Mouse (Mus musculus): Measurements from ENCODE around the gene Cdc42se1. TPM values are rescaled to one million over a fixed set of nuclear protein-coding genes. Genes with fewer than 3 reads are reported as not detected.

Cdc42se1 gene
- 66.2 and 87.2 TPM in 2 replicates for polyA plus RNA-seq (2021; fragmentation: Nextera tagmentation)
- long read RNA-seq, experiment 1, transcript Cdc42se1-201 (5 exons, 2,805 nt) = major isoform, 60 of 80 reads
- long read RNA-seq, experiment 1, partial matches to known transcripts = 6 of 80 reads
- long read RNA-seq, experiment 1, other reads (novel, unspliced or antisense) = 14 of 80 reads
- long read RNA-seq, experiment 2, transcript Cdc42se1-201 (5 exons, 2,805 nt) = major isoform, 320 of 367 reads
- long read RNA-seq, experiment 2, partial matches to known transcripts = 44 of 367 reads
- long read RNA-seq, experiment 2, other reads (novel, unspliced or antisense) = 3 of 367 reads

DNA sequence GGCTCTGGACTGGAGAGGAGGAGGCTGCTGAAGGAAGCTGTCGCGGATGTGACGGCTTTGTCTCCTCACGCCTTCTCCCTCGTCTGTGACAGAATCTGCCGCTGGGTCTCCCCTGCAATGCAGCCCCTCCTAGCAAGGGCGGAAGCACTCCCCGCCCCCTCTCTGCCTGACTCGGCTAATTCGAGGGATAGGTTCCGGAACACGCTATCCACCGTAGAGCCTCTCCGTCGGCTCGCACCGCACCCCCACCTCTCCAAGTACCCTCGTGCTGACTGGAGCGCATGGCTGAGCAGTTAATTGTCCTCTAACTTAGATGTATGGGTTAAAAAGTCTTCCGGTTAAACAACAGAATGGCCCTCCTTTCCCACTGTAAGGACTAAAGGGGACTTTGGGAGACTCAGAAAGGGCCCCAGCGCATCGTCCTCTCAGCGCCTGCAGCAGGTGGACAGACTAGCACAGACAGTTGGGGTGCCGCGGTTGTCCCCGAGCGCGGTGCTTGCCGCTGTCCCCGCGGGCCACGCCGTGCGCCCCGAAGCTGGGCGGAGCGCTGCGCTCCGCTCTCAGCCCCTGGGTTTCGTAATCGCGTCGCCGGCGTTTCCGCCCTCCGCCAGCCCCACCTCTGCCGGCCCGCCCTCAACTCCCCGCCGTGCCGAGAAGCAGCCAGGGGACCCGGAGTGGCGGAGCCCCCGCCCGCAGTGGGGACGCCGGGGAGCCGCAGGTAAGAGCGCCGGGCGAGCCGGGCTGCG is at the start of gene Cdc42se1:
TSS of gene Cdc42se1 (plus strand) at position 585 of the 746 bp plus-strand sequence.

DNA sequence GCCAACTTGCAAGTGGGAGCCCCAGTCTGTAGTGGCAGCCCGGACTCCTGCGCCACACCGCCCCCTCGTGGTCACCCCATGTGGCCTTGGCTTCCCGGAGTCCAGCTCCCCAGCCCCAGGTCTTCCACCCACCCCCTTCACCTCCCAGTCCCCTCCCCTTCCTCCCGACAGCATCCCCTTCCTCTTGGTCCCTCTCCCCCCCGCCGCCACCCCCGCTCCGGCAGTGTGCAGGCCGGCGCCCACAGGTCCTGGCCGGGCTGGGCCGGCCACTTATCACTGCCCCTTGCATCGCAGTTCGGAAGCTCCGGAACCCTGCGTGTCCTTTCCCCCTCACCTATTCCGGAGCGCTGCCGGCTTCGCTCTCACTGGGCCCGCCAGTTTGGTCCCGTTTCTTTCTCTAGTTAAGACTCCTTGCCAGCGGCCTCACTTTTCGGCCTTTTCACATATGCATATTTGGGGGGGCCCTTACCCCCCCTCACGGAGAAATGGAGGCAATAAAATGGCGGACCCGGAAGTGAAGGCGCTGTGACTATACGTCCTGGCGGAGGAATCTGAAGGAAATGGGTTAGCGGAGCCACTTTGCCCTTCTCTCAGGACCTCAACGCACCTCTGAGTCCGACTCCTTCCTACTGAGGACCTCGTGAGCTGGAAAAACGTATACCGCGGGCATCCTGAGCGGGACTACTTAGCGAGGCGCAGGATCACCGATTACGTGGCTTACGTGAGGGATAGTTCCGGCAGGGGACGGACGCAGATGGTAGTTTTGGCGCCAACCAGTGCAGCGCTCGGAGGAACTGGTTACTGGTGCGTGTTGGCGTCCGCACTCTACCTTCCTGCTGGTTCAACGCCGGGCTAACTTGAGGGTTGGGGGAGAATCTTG is 11.0 kb upstream of the Cdc42se1 start, which contains the start of gene Gabpb2:
TSS of gene Gabpb2 (minus strand) at position 662 of the 880 bp plus-strand sequence.

DNA sequence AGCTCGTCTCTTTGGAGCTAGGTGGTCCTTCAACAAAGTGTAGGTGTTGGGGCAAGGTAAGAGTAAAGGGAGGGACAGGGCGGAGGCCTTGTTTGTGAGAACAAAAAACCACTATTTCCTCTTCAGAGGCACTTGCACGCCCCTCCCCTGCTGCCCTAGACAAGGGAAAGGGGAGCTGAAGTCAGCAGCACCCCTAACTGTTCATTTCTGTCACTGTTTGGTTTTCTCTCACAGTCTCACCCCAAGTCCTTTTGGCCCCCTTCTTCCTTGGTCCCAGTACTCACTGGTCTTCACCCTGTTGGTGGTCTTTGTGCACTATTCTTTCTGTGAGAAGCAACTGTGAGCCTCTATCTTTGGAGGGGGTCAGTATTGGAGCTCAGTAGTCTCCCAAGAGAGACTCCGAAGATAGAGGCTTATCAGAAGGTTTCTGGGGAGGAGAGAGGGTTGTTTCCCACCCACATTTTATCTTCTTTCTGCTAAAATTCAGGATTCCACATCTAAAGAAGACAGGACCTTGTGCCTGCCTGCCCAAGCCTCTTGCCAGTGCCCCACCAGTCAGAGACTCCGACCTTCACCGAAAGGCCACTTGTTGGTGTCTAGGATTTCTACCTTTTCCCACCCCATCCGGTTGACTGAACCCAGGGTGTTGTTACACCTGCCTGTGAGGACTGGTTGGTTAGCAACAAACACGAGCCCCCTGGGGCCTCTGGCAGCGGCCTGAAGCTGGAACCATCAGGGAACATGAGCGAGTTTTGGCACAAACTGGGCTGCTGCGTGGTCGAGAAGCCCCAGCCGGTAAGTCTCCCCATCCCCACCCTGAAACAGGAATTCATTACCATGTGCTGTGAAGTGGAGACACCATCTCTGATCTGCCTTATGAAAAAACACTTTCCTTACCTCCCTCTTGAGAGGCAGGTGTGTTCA is 3.0 kb downstream of the Cdc42se1 start, which contains the start of gene Mllt11:
TSS of gene Mllt11 (minus strand) at position 874 of the 924 bp plus-strand sequence.

DNA sequence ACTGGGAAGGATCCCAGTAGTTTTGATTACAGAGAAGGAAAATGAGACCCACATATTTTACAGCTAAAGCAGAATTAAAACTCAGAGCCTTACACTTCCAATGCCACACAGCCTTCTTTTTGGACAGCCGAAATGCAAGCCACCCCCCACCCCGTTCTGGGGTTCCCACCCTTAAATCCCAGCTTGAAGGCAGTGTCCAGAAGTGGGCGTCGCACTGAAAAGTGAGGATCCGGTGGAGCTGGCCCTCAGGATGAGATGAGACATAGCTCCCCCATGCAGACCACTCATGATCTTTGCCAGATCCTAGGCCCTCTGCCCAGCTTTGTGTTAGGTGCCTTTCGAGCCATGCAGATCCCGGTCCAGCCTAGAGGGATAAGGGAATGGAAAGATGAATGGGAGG is 13.0 kb downstream of the Cdc42se1 start, which contains the start of gene Gm128:
TSS of gene Gm128 (minus strand) at position 101 of the 400 bp plus-strand sequence.

DNA sequence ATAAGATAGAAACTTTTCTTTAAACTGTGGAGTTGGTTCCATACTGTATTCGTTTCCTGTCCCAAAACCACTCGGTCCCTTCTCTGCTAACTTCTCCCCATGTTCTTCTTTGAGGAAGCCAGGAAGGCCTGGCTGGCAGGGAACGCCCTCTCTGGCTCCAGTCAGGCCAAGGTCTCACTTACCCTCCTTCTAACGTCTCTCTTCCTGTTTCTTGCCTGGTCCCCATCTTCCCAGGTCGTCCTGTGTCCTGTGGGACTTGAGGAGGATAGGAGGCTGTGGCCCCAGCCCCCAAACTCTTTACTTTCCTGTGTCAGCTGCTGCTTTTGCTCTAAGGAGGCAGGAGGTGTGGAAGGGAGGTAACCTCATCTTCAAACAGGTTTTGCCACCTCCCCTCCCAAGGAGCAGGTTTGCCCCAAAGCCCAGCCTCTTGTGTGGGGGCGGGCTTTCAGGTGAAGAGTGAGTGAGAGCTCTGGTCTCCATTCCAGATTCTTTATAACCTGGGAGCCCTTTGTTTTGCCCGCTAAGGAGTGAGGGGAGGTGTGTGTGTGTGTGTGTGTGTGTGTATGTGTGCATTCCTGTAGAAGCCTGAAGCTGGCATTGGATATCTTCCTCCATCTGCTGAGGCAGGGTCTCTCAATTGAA is 22.4 kb downstream of the Cdc42se1 start, which contains the start of gene Bnipl:
TSS of gene Bnipl (minus strand) at position 411 of the 642 bp plus-strand sequence.

DNA sequence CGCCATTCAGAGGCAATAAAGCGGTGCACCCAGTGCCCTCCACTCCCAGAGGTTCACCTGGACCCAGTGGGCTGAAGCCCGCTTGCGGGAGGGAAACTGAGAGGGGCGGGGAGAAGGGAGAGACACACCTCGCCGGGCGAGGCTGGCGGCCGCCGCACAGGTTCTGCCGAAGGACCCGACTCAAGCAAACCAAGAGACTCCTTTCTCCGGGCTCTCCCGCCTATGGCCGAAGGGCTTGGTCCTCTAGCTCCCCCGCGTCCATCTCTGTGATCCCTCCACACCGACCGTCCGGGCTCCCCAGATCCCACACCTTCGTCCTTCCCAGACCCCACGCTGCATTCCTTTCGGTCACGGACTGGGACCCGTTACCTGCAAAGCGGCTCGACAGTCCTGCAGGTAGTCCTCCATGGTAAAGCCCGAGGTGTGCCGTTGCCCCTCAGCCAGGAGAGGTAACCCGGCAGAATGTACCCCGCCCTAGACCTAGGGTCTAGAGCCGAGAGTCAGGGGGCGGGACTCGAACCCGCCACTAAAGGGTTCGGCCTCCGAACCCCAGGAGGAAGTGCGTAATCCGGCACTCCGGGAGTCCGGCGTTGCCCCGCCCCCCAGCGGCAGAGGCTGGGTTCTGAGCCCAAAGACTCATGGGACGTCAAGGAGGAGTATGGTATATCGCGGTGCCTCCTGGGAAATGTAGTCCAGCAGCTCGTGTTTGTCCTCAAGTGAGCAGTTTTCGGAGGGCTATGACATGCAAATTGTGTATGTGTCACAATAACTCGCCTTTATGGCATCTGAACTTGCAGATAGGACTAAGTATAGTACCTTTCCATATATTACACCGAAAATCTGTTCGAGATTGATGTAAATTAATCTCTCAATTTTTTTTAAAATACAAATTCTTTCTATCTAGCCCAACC is 52.9 kb downstream of the Cdc42se1 start, which contains the start of the genes Mindy1 and Prune1:
TSS of gene Mindy1 (plus strand) at position 130 of the 911 bp plus-strand sequence.
TSS of gene Prune1 (minus strand) at position 861 of the 911 bp plus-strand sequence.

Other genes with a start within 250 kb of the Cdc42se1 start
- 4.8 and 5.7 TPM in 2 replicates for gene Zfp687, start 213.3 kb upstream of the Cdc42se1 start, polyA plus RNA-seq (2021; fragmentation: Nextera tagmentation)
- 232 and 236 TPM in 2 replicates for gene Psmd4, start 186.1 kb upstream of the Cdc42se1 start, polyA plus RNA-seq (2021; fragmentation: Nextera tagmentation)
- gene Pip5k1a, start 121.8 kb upstream of the Cdc42se1 start, polyA plus RNA-seq (2021; fragmentation: Nextera tagmentation) = 11.3 and 13.1 TPM in 2 replicates
- gene Vps72, start 117.7 kb upstream of the Cdc42se1 start, polyA plus RNA-seq (2021; fragmentation: Nextera tagmentation) = 42.0 and 50.9 TPM in 2 replicates
- 0.41 and 0.44 TPM in 2 replicates for gene Tmod4, start 104.3 kb upstream of the Cdc42se1 start, polyA plus RNA-seq (2021; fragmentation: Nextera tagmentation)
- 58.4 and 58.8 TPM in 2 replicates for gene Scnm1, start 94.7 kb upstream of the Cdc42se1 start, polyA plus RNA-seq (2021; fragmentation: Nextera tagmentation)
- 9.2 and 11.4 TPM in 2 replicates for gene Lysmd1, start 94.6 kb upstream of the Cdc42se1 start, polyA plus RNA-seq (2021; fragmentation: Nextera tagmentation)
- 2.6 and 3.7 TPM in 2 replicates for gene Tnfaip8l2, start 86.4 kb upstream of the Cdc42se1 start, polyA plus RNA-seq (2021; fragmentation: Nextera tagmentation)
- 1.2 and 2.4 TPM in 2 replicates for gene Sema6c, start 68.3 kb upstream of the Cdc42se1 start, polyA plus RNA-seq (2021; fragmentation: Nextera tagmentation)
- gene Gabpb2, start 10.8 kb upstream of the Cdc42se1 start, polyA plus RNA-seq (2021; fragmentation: Nextera tagmentation) = 0.60 and 0.73 TPM in 2 replicates
- 286 and 302 TPM in 2 replicates for gene Mllt11, start 3.4 kb downstream of the Cdc42se1 start, polyA plus RNA-seq (2021; fragmentation: Nextera tagmentation)
- 0.06 and 0.23 TPM in 2 replicates for gene Gm128, start 12.9 kb downstream of the Cdc42se1 start, polyA plus RNA-seq (2021; fragmentation: Nextera tagmentation)
- not detected in 2 replicates for gene Bnipl, start 22.5 kb downstream of the Cdc42se1 start, polyA plus RNA-seq (2021; fragmentation: Nextera tagmentation)
- 19.7 and 19.9 TPM in 2 replicates for gene Mindy1, start 52.6 kb downstream of the Cdc42se1 start, polyA plus RNA-seq (2021; fragmentation: Nextera tagmentation)
- gene Prune1, start 53.3 kb downstream of the Cdc42se1 start, polyA plus RNA-seq (2021; fragmentation: Nextera tagmentation) = 12.4 and 16.6 TPM in 2 replicates
- 0.15 and 0.19 TPM in 2 replicates for gene Anxa9, start 78.4 kb downstream of the Cdc42se1 start, polyA plus RNA-seq (2021; fragmentation: Nextera tagmentation)
- 45.4 and 46.9 TPM in 2 replicates for gene Cers2, start 86.1 kb downstream of the Cdc42se1 start, polyA plus RNA-seq (2021; fragmentation: Nextera tagmentation)
- gene Setdb1, start 128.5 kb downstream of the Cdc42se1 start, polyA plus RNA-seq (2021; fragmentation: Nextera tagmentation) = 7.9 and 9.7 TPM in 2 replicates
- gene 4930558C23Rik, start 174.1 kb downstream of the Cdc42se1 start, polyA plus RNA-seq (2021; fragmentation: Nextera tagmentation) = not detected in 2 replicates
- 3.4 and 3.8 TPM in 2 replicates for gene Arnt, start 205.7 kb downstream of the Cdc42se1 start, polyA plus RNA-seq (2021; fragmentation: Nextera tagmentation)

All from layer of hippocampus, adult 6 months (tissue).